Mouse (Mus musculus): ENCODE measurements around the gene Mif4gd.
A peak's percentile ranks its signal among the peaks of the same experiment; 100 is the strongest.

Gene Mif4gd

DNA sequence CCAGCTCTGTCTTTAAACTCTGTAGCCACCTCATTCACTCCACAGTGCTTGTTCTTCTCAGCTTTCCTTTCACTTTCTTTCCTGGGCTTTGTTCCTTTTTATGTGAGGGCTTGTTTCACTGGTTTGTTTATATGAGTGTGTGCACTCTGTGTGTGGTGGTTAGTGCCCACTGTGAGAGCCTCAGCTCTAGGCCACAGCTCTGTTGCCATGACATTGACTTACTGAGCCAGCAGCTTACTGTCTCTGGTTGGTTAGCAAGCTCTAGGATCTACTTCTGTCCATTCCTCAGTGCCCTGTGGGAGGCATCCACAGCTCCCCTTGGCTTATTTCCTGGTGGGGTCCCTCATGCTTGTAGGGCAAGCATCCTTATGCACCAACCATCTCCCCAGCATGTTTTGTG, 33.7 kb downstream of the Mif4gd start:
- no peak for DNase-seq (ENCODE audit: low spot score)

DNA sequence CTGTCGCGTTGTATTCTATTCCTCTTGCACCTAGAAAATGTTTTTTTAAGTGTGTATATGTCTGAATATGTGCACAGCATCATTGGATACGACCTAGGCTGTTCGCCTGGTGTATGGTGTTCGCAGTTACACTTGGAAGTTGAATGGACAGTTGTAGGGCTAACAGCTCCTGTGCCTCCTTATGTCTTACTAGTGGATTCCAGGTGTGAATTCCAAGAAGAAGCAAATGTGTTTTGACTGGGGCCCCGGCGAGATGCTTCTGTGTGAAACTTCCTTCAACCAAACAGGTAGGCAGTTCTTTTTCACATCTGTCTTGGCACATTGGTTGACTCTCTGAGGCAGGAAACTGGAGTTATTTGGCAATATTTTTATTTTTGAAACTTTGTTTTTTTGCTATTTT, 47.8 kb downstream of the Mif4gd start:
- DNase-seq (ENCODE audit: low spot score): no peak

DNA sequence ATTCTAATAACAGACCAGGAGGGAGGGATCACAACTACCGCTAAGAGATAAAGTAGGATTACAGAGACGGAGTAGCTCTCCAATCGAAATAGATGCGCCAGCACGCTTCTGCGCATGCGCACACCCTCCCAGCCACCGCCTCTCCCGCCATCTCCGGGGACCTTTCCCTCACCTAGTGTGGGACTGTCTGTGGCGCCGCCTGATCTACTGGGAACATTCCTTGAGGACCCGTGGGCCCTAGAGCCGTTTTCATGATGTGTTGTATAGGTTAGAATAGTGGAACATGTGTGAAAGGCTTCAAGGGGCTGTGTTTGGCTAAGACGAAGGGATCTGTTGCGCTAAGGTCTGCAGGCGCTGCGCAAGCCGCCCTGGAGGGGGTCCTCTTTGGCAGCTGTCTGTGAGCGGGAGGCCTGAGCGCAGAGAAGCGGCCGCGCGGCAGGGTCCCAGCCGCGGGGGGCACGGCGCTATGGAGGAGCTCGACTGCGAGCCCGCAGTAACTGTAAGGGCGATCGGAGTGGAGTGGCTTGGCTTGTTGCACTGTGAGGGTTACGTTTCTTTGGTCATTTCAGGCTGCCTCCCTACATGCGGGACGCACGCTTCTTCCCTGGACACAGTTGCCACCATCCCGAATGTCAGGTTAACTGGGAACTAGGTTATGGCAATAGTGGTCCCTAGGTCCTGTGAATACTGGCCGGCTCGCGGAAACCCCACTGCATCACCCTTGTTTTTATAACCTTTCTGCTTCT, 48.5 kb downstream of the Mif4gd start, which contains the start of gene Nup85:
Gene Nup85 (plus strand): TSS at position 371 of the 746 bp plus-strand sequence.
- DNase-seq (ENCODE audit: low spot score): peak; percentile 92

DNA sequence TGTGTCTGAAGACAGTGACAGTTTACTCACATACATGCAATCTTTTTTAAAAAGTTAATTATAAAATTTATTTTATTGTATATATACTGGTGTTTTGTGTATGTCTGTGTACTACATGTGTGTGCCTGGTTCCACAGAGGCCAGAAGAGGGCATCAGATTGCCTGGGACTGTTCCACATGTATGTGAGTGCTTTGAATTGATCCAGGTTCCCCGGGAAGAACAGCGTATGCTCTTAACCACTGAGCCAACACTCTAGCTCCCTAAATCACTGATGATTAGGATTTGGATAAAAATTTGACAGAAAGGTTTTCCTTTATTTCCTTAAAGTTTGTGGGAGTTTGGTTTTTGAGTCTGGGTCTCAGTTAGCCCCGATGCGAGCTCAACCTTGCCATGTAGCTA, 49.4 kb downstream of the Mif4gd start:
- DNase-seq (ENCODE audit: low spot score): no peak

Data from ovary, postnatal 10 days (tissue).